Mouse (Mus musculus) duodenum, adult 2 months (tissue): ENCODE measurements around the gene Pfn2. TPM values are rescaled to one million over a fixed set of nuclear protein-coding genes. Genes with fewer than 3 reads are reported as not detected.

Experiments used
- polyA plus RNA-seq: library from polyadenylated mRNA; depleted of rRNA; stranded (reverse); fragments of >200 nt; gene quantifications from 2 replicates; pipeline ENCODE4 v1.2.3, GENCODE M21; 2012; ENCODE audit warnings: low replicate concordance; rRNA removed

The Pfn2 gene
- polyA plus RNA-seq, result 0.69 and 2.1 TPM in 2 replicates

GRCm38 (mm10) chr3:57847760-57848185 lies at the start of gene Pfn2:
Pfn2 (minus strand) TSS chr3:57848079.

Other genes starting within 250 kb of the Pfn2 start
- gene Commd2, start 196.4 kb downstream of the Pfn2 start, polyA plus RNA-seq, result 6.8 and 8.6 TPM in 2 replicates
- gene Ankub1, start 155.3 kb downstream of the Pfn2 start, polyA plus RNA-seq, result not detected in 2 replicates
- gene Rnf13, start 112.0 kb downstream of the Pfn2 start, polyA plus RNA-seq, result 10.6 and 12.7 TPM in 2 replicates